Comparison of ENCODE assay signal across 8 mouse cellular contexts in genomic region chr13:51566371-51567077, GRCm38 (mm10). TPM values are rescaled to one million over a fixed set of nuclear protein-coding genes. Genes with fewer than 3 reads are reported as not detected.
DNase-seq lines count a peak whose midpoint lies in the region; ATAC-seq lines count a peak whose summit lies in the region.

No protein-coding gene starts in this region.

- no peaks in the 10 kb centered on the region for H3K9me3 ChIP-seq in embryonic facial prominence, embryonic 14.5 days (ENCODE audit: control insufficient read depth, low read length)

- intact Hi-C loops in left cerebral cortex, postnatal 36 days (cut with DNase I), result loop anchor here (5.0 kb wide), 3 partner anchors 36 to 129 kb away; no protein-coding TSS in a partner anchor

- 9% methylated on average over 18 of the region's 22 CpGs for WGBS in embryonic facial prominence, embryonic 14.5 days

- peaks cover 60% of the 10 kb centered on the region for H3K27me3 ChIP-seq in embryonic facial prominence, embryonic 14.5 days (replicated peaks; ENCODE audit: control insufficient read depth, insufficient read depth, low read length)

- DNase-seq in layer of hippocampus, postnatal 10 days (ENCODE audit: low spot score in 2 of 2), result peak; percentile 30 to 57
- no peak for DNase-seq in layer of hippocampus, adult 9-11 months
- no peak for DNase-seq in embryonic facial prominence, embryonic 14.5 days (ENCODE audit: low spot score)
- peak; percentile 25 to 44 for DNase-seq in left cerebral cortex, postnatal 36 days (ENCODE audit: low spot score in 2 of 2)
- peak; percentile 23 for DNase-seq in retina, embryonic 14.5 days (ENCODE audit: low spot score)
- DNase-seq in gastrocnemius, adult 18-20 months (ENCODE audit: low spot score), result no peak
- DNase-seq in adrenal gland, adult 2 months, result no peak
- DNase-seq in lung, postnatal 14 days, result no peak

- peaks cover 29% of the 10 kb centered on the region for H3K4me1 ChIP-seq in embryonic facial prominence, embryonic 14.5 days (ENCODE audit: control insufficient read depth, insufficient read depth, low read length)

- peak overlapping the region; percentile 97 for H3K4me2 ChIP-seq in embryonic facial prominence, embryonic 14.5 days (ENCODE audit: low read depth, low read length)

- ATAC-seq in embryonic facial prominence, embryonic 14.5 days (ENCODE audit: low read depth), result no peak

- peak overlapping the region; percentile 66 for H3K9ac ChIP-seq in embryonic facial prominence, embryonic 14.5 days (ENCODE audit: low read depth, low read length)

- H3K36me3 ChIP-seq in embryonic facial prominence, embryonic 14.5 days (ENCODE audit: control insufficient read depth, insufficient read depth, low read length), result no peaks in the 10 kb centered on the region

- peak overlapping the region; percentile 55 for H3K4me3 ChIP-seq in embryonic facial prominence, embryonic 14.5 days (ENCODE audit: low read depth, low read length)

- H3K27ac ChIP-seq in embryonic facial prominence, embryonic 14.5 days (replicated peaks; ENCODE audit: low read depth, low read length), result no peak overlapping the region

RNA-seq across cellular contexts. Expression of gene Shc3, which starts 2.7 kb away (rescaled TPM):
- 100 to 1,000 TPM; 204 to 206 TPM for total RNA-seq in layer of hippocampus, postnatal 10 days (2021)
- polyA plus RNA-seq in embryonic facial prominence, embryonic 14.5 days (2014; fragmentation: Nextera tagmentation; extraction: Ambion mirVana), result 1.3 and 1.5 TPM in 2 replicates
- 100 to 1,000 TPM; 195 to 220 TPM for total RNA-seq in left cerebral cortex, postnatal 36 days (2021)
- 1 to 10 TPM in 1 of 2 experiments, under 1 TPM in 1; 0.59 to 1.0 TPM for total RNA-seq in gastrocnemius, adult 18-20 months (2021)
- 1 to 10 TPM in 1 of 2 experiments, under 1 TPM in 1; 0.98 to 1.5 TPM for total RNA-seq in adrenal gland, adult 2 months (2021)
- 1.4 TPM in 2 replicates for polyA plus RNA-seq in adrenal gland, adult 2 months (2012; rRNA removed)

Comparison
In these comparisons a context has a peak if more than half of its experiments do, and no peak if none do; other contexts are left out.
1. DNase-seq: peak in layer of hippocampus, postnatal 10 days (2 of 2), left cerebral cortex, postnatal 36 days (2 of 2) and retina, embryonic 14.5 days (single experiment); none in layer of hippocampus, adult 9-11 months (single experiment), embryonic facial prominence, embryonic 14.5 days (single experiment), gastrocnemius, adult 18-20 months (single experiment), adrenal gland, adult 2 months (single experiment) and lung, postnatal 14 days (single experiment).
2. RNA of gene Shc3, which starts 2.7 kb away (total RNA-seq): 195 to 220 TPM in left cerebral cortex, postnatal 36 days and 204 to 206 TPM in layer of hippocampus, postnatal 10 days; 0.98 to 1.5 TPM in adrenal gland, adult 2 months and 0.59 to 1.0 TPM in gastrocnemius, adult 18-20 months; every median in the first group is over 10 times any median in the second.